Mouse (Mus musculus): ENCODE data around the gene Lrrc63.

GRCm38 (mm10) chr14:75121658-75122057 is 9.0 kb downstream of the Lrrc63 start:
- TF ChIP-seq POLR2A (IDR thresholded peaks at IDR 0.05; ENCODE audit: borderline replicate concordance, extremely low read depth, low read depth, low read length) (no peak), CTCF (IDR thresholded peaks at IDR 0.05; ENCODE audit: insufficient read depth, low read length) (no peak)

Measured in lung, adult 2 months (tissue).